Mouse (Mus musculus) heart, embryonic 11.5 days (tissue): ENCODE data around the gene Hal. TPM values are rescaled to one million over a fixed set of nuclear protein-coding genes. Genes with fewer than 3 reads are reported as not detected.

Experiments used
- ATAC-seq: fragments of 200-750 bp; cut with Nextera tagmentation; replicated peaks from 2 replicates; pipeline ENCODE4 v1.8.0; 2017; ENCODE audit warnings: moderate library complexity; ENCODE audit not compliant: insufficient number of reproducible peaks, low FRiP score, low TSS enrichment
- H3K27ac ChIP-seq: fragments of 300-500 bp; sonication (generic); 2 replicates; pipeline ENCODE4 v1.5.1; 2014; ENCODE audit warnings: mild to moderate bottlenecking, low read depth, low read length
- H3K27me3 ChIP-seq: fragments of 300-500 bp; sonication (generic); 2 replicates; pipeline ENCODE4 v1.6.1; 2014; ENCODE audit warnings: mild to moderate bottlenecking, low read length, mixed read lengths; ENCODE audit not compliant: control insufficient read depth, insufficient read depth
- H3K36me3 ChIP-seq: fragments of 300-500 bp; sonication (generic); 2 replicates; pipeline ENCODE4 v1.6.1; 2014; ENCODE audit warnings: mild to moderate bottlenecking, low read length, moderate library complexity, mixed read lengths; ENCODE audit not compliant: control insufficient read depth, insufficient read depth
- H3K4me1 ChIP-seq: fragments of 300-500 bp; sonication (generic); 2 replicates; pipeline ENCODE4 v1.6.1; 2014; ENCODE audit warnings: low read length; ENCODE audit not compliant: control insufficient read depth, insufficient read depth
- H3K4me2 ChIP-seq: fragments of 300-500 bp; sonication (generic); 2 replicates; pipeline ENCODE4 v1.6.1; 2014; ENCODE audit warnings: mild to moderate bottlenecking, moderate library complexity
- H3K4me3 ChIP-seq: fragments of 300-500 bp; sonication (generic); 2 replicates; pipeline ENCODE4 v1.5.1; 2014; ENCODE audit warnings: low read depth, low read length
- H3K9ac ChIP-seq: fragments of 300-500 bp; sonication (generic); 2 replicates; pipeline ENCODE4 v1.6.1; 2014; ENCODE audit warnings: mild to moderate bottlenecking, low read depth, low read length, moderate library complexity
- H3K9me3 ChIP-seq: fragments of 300-500 bp; sonication (generic); replicated peaks from 2 replicates; pipeline ENCODE4 v1.6.1; 2016; ENCODE audit warnings: low read length; ENCODE audit not compliant: control insufficient read depth
- WGBS: fragments of 180-500 bp; shearing (Covaris S2); extraction: QIAGEN DNeasy Blood & Tissue Kit; methylation state at CpG from one replicate; pipeline ENCODE4 v1.1.7; 2014; ENCODE audit not compliant: insufficient replicate concordance; 5-methylcytosine and 5-hydroxymethylcytosine counted together
- polyA plus RNA-seq: library from polyadenylated mRNA; unstranded; fragments of >200 nt; fragmentation: Nextera tagmentation; extraction: Ambion mirVana; gene quantifications from 2 replicates; pipeline ENCODE4 v1.2.1, GENCODE M21; 2014

The Hal gene
- polyA plus RNA-seq, 1 experiment from 2014 or later: not detected

GRCm38 (mm10) chr10:93463611-93464010 lies 25.0 kb upstream of the Hal start:
- Histone ChIP-seq H3K4me1 (no peaks in the 10 kb centered on the region), H3K9ac (no peak overlapping the region), H3K27ac (no peak overlapping the region), H3K27me3 (no peaks in the 10 kb centered on the region), H3K9me3 (no peaks in the 10 kb centered on the region), H3K36me3 (peaks cover 43% of the 10 kb centered on the region), H3K4me3 (no peak overlapping the region), H3K4me2 (no peak overlapping the region)
- no peak for ATAC-seq
- WGBS: 93% methylated on average over 13 of the region's 13 CpGs

- no peaks in the 10 kb centered on the region for H3K9me3 ChIP-seq
Measured at GRCm38 (mm10) chr10:93467259-93467658, 21.3 kb upstream of the Hal start.

GRCm38 (mm10) chr10:93467791-93468190 lies 20.8 kb upstream of the Hal start:
- H3K4me1 ChIP-seq: no peaks in the 10 kb centered on the region
- H3K36me3 ChIP-seq: peaks cover 51% of the 10 kb centered on the region
- H3K27me3 ChIP-seq: no peaks in the 10 kb centered on the region
- no peak for ATAC-seq
- H3K4me2 ChIP-seq: no peak overlapping the region
- H3K9me3 ChIP-seq: no peaks in the 10 kb centered on the region
- 94% methylated on average over 3 of the region's 3 CpGs for WGBS
- H3K9ac ChIP-seq: no peak overlapping the region
- H3K4me3 ChIP-seq: no peak overlapping the region
- H3K27ac ChIP-seq: no peak overlapping the region

More at GRCm38 (mm10) chr10:93467259-93467658, 21.3 kb upstream of the Hal start:
- Histone ChIP-seq H3K27ac (no peak overlapping the region), H3K4me1 (no peaks in the 10 kb centered on the region), H3K4me3 (no peak overlapping the region), H3K36me3 (peaks cover 47% of the 10 kb centered on the region), H3K9ac (no peak overlapping the region), H3K27me3 (no peaks in the 10 kb centered on the region), H3K4me2 (no peak overlapping the region)
- ATAC-seq: no peak
- WGBS: 86% methylated on average over 4 of the region's 4 CpGs

- H3K27ac ChIP-seq: 0 out of 2 replicates have a peak overlapping the region, but pooled peaks have one; percentile 10
- no peak overlapping the region for H3K9ac ChIP-seq
- no peaks in the 10 kb centered on the region for H3K4me1 ChIP-seq
- no peaks in the 10 kb centered on the region for H3K27me3 ChIP-seq
- H3K36me3 ChIP-seq: peaks cover 50% of the 10 kb centered on the region
- no peak overlapping the region for H3K4me2 ChIP-seq
- no peak for ATAC-seq
- no peaks in the 10 kb centered on the region for H3K9me3 ChIP-seq
- H3K4me3 ChIP-seq: no peak overlapping the region
- 61% methylated on average over 11 of the region's 11 CpGs for WGBS
Measured at GRCm38 (mm10) chr10:93471415-93471814, 17.2 kb upstream of the Hal start.

- Histone ChIP-seq H3K27me3 (peaks cover 2% of the 10 kb centered on the region; the same call in 1 of the 2 replicates), H3K27ac (no peak overlapping the region), H3K4me2 (no peak overlapping the region), H3K9ac (no peak overlapping the region), H3K36me3 (peaks cover 20% of the 10 kb centered on the region), H3K4me3 (no peak overlapping the region), H3K4me1 (no peaks in the 10 kb centered on the region), H3K9me3 (no peaks in the 10 kb centered on the region)
- ATAC-seq: no peak
- WGBS: 82% methylated on average over 8 of the region's 8 CpGs
Measured at GRCm38 (mm10) chr10:93484511-93484910, 4.1 kb upstream of the Hal start.

GRCm38 (mm10) chr10:93485055-93485691 lies 3.4 kb upstream of the Hal start:
- peaks cover 2% of the 10 kb centered on the region; the same call in 1 of the 2 replicates for H3K27me3 ChIP-seq
- no peak overlapping the region for H3K4me3 ChIP-seq
- no peaks in the 10 kb centered on the region for H3K9me3 ChIP-seq
- ATAC-seq: 0 out of 2 replicates have a peak, but pooled peaks have one; percentile 56
- H3K4me2 ChIP-seq: no peak overlapping the region
- no peak overlapping the region for H3K27ac ChIP-seq
- H3K36me3 ChIP-seq: peaks cover 16% of the 10 kb centered on the region
- 77% methylated on average over 8 of the region's 8 CpGs for WGBS
- H3K4me1 ChIP-seq: no peaks in the 10 kb centered on the region
- no peak overlapping the region for H3K9ac ChIP-seq

- WGBS: 28% methylated on average over 4 of the region's 4 CpGs
Measured at GRCm38 (mm10) chr10:93486622-93487021, 1.9 kb upstream of the Hal start.

GRCm38 (mm10) chr10:93488828-93489226 lies 259 bp downstream of the Hal start:
- Histone ChIP-seq H3K27ac (no peak overlapping the region), H3K4me2 (no peak overlapping the region), H3K27me3 (peaks cover 2% of the 10 kb centered on the region; the same call in 1 of the 2 replicates), H3K36me3 (peaks cover 3% of the 10 kb centered on the region; the same call in 1 of the 2 replicates), H3K4me1 (no peaks in the 10 kb centered on the region), H3K4me3 (no peak overlapping the region), H3K9ac (no peak overlapping the region), H3K9me3 (no peaks in the 10 kb centered on the region)
- 70% methylated on average over 6 of the region's 6 CpGs for WGBS
- ATAC-seq: no peak

More at GRCm38 (mm10) chr10:93486622-93487021, 1.9 kb upstream of the Hal start:
- no peaks in the 10 kb centered on the region for H3K4me1 ChIP-seq
- H3K9ac ChIP-seq: no peak overlapping the region
- peaks cover 7% of the 10 kb centered on the region; the same call in 1 of the 2 replicates for H3K36me3 ChIP-seq
- peaks cover 2% of the 10 kb centered on the region; the same call in 1 of the 2 replicates for H3K27me3 ChIP-seq
- no peaks in the 10 kb centered on the region for H3K9me3 ChIP-seq
- no peak overlapping the region for H3K27ac ChIP-seq
- no peak overlapping the region for H3K4me3 ChIP-seq
- no peak for ATAC-seq
- H3K4me2 ChIP-seq: no peak overlapping the region

- Histone ChIP-seq H3K36me3 (no peaks in the 10 kb centered on the region), H3K27ac (no peak overlapping the region), H3K4me3 (no peak overlapping the region), H3K4me2 (no peak overlapping the region), H3K9ac (no peak overlapping the region), H3K9me3 (no peaks in the 10 kb centered on the region), H3K4me1 (no peaks in the 10 kb centered on the region), H3K27me3 (peaks cover 2% of the 10 kb centered on the region; the same call in 1 of the 2 replicates)
- ATAC-seq: no peak
- 47% methylated on average over 4 of the region's 4 CpGs for WGBS
Measured at GRCm38 (mm10) chr10:93490451-93490850, 1.9 kb downstream of the Hal start.
